Mouse (Mus musculus) thymus, postnatal 4 days (tissue): ENCODE data around the gene Bex4.
"Not testable (repeated sequence)": the region's sequence is repeated elsewhere in the genome, so short reads cannot be mapped to it uniquely, and the experiment has no call there.

Source experiments
- DNase-seq: peaks from one replicate; pipeline ENCODE4 v3.0.0; 2021

The Bex4 gene

GRCm38 (mm10) chrX:136138827-136139639 lies at the start of gene Bex4:
Gene Bex4, plus strand, starts transcription at chrX:136138996.
- peak; percentile 7 for DNase-seq

- no peak for DNase-seq
Observed at GRCm38 (mm10) chrX:136092497-136093279, 46.1 kb upstream of the Bex4 start.

DNA sequence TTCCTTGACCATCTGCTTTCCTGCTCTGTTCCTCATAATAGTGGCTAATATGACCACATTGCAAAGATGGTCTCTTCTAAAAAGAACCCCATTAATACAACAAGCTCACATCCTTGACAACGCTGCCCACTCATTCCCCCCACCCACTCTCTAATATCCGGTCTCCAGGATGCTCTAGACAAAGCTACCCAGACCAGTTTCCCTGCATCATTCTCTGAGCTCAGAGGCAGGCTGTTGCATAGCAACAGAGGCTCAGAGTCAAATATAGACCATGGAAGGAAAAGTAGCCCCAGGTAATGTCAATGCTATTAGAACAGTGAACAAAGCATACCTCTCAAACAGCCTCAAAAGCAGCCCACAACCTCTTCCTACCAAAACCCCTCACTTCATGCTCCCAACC lies 44.4 kb upstream of the Bex4 start:
- DNase-seq, result no peak

- no peak for DNase-seq
Observed at GRCm38 (mm10) chrX:136104046-136104723, 34.6 kb upstream of the Bex4 start.

GRCm38 (mm10) chrX:136104724-136105088 lies 34.1 kb upstream of the Bex4 start:
- no peak for DNase-seq

- DNase-seq, result peak; percentile 39
Observed at GRCm38 (mm10) chrX:136107942-136108341, 30.9 kb upstream of the Bex4 start.

GRCm38 (mm10) chrX:136115015-136115414 lies 23.8 kb upstream of the Bex4 start:
- no peak for DNase-seq

DNA sequence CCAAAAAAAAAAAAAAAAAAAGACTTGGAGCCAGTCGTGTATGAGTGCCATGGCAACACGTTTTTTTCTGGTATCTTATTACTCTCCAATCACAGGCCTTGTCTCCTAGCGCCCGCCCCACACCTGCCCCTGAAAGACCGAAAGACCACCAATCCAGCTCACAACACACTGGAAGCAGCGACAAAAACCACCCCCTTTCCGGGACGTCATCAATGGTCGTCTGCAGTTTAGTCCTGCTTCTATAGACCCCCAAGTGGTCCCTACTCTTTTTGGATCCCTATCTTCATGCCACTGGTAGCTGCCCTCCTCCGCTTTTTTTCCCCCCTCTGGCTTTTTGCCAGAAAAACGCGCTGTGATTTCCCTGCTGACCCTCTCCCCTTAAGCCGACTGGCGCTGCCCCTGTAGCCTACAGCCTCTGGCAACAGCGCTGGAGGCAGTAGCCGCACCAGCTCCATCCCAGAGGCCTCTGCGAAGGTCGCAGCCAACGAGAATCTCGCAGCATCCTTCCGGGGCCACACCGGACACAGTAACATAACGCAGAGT lies 23.3 kb upstream of the Bex4 start:
- DNase-seq, result no peak

DNA sequence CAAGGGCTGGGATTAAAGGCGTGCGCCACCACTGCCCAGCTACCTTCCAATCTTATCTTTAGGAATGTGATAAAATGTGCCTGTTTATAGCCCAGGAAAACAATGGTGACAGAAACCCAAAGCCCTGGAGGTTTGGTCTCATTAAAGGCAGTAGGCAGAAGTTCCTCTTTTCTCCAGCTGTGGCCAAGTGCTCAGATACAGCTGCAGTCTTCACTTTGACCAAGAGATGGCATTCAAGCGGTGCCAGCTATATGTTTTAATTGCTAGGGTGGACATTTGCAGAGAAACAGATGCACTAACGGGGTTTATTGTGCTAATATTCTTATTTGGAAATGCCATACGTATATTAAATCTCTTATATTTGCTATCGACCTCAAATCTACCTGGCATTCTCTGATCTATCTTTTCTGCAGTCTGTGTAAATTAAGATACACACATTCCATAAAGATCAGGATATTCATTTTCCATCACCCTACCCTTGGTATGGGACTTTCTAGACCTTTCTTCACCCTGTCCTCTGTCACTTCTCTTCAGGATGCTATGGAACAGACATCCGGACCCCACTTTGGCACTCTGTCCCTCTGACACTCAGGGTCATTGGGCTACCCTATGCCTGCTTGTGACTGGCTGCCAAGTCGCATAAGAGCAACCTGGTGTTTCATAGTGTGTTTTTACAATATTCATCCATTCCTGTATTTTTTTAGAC lies 11.6 kb upstream of the Bex4 start:
- DNase-seq, result no peak

GRCm38 (mm10) chrX:136127744-136128064 lies 11.1 kb upstream of the Bex4 start:
- DNase-seq, result peak; percentile 63

DNA sequence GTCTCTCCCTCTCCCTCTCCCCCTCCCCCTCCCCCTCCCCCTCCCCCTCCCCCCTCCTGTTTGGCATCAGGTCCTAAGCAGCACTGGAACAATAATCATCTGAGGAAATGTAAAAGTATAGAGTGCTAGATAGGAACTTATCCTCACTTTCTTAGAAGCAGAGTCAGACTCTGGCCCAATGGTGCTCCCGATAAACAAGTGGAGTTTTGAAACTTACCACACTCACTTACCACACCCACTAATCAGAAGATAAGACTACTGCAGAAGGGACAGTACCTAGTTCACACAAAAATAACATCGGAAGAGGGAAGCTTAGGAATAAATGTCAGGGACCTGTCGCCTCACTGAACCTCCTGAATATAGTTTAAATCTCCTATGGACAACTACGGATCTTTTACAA lies 3.2 kb upstream of the Bex4 start:
- no peak for DNase-seq

DNA sequence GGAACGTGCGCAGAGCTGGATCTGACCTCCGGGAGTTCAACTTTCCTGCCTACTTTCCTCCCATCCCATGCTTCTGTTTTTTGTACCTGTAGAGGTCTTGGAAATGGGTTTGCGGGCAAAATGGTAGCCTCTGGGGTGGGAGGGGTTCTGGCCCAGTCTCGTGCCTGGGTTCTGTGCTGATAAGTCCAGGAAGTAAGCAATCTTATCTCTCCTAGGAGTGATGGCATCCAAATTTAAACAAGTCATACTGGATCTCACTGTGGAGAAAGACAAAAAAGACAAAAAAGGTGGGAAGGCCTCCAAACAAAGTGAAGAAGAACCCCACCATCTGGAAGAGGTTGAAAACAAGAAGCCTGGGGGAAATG lies 826 bp downstream of the Bex4 start:
- DNase-seq, result not testable (repeated sequence)

DNA sequence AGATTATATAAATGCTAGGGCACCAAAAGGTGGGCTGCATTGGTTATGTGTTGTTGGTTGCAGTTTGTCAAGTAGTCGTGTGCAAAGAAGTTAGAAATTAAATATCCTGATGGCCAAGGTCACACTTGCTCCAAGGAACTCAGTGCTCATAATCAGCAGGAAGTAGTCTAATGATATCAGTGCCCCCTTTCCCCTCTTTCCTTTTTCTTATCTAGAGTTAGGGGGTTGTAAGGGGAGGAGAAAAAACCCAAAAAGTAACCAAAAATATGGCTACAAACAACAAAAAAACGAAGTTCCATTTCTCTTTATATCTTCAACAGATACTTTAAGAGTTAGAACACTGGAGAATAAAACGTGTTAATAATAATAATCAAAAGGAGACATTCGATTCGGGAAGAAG lies 2.6 kb downstream of the Bex4 start:
- no peak for DNase-seq

- DNase-seq, result no peak
Observed at GRCm38 (mm10) chrX:136143711-136144110, 4.9 kb downstream of the Bex4 start.

GRCm38 (mm10) chrX:136144195-136144594 lies 5.4 kb downstream of the Bex4 start:
- DNase-seq, result no peak

DNA sequence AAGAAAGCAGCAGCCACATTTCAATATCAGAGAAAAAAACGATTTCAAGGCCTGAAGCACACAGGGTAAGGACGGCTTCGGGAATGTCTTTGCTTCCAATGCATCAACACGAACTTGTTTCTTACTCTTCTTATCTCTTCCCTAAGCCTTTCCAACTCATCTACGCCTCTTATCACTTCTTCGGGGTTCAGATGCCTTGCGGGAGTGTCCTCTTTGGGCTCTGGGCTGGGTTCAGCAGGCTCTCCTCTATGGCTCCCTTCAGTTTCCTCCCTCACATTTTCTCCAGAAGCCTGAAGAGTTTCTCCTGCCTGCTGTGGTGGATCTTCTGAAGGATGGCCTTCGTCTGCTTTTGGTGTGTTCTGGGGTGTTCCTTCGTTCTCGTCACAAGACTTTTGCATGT lies 31.8 kb downstream of the Bex4 start:
- DNase-seq, result no peak

- DNase-seq, result peak; percentile 12
Observed at GRCm38 (mm10) chrX:136171189-136172117, 32.7 kb downstream of the Bex4 start.

DNA sequence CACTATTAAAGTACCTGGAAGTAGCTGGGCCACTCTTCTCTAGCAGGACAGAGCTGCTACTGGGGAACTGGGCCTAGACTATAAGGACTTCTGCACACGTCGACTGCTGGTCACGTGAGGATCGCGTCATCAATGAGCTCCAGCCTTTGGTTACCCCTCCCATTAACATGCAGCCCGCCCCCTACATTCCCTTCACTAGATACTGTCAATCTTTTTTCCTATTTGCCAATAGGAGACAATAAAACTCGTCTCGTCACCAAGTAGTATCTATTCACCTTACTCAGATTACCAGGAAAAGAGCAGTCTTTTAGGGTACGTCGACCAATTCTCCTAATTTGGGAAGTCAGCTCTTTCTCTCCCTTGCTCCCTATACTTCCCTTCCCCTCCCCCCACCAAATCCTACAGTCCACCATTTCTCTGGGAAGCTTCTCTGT lies 33.3 kb downstream of the Bex4 start, which contains the start of gene Tceal8:
Tceal8 (minus strand) TSS at position 225 of the 434 bp plus-strand sequence.
- DNase-seq, result peak; percentile 52

- DNase-seq, result no peak
Observed at GRCm38 (mm10) chrX:136172786-136173185, 34.0 kb downstream of the Bex4 start.

DNA sequence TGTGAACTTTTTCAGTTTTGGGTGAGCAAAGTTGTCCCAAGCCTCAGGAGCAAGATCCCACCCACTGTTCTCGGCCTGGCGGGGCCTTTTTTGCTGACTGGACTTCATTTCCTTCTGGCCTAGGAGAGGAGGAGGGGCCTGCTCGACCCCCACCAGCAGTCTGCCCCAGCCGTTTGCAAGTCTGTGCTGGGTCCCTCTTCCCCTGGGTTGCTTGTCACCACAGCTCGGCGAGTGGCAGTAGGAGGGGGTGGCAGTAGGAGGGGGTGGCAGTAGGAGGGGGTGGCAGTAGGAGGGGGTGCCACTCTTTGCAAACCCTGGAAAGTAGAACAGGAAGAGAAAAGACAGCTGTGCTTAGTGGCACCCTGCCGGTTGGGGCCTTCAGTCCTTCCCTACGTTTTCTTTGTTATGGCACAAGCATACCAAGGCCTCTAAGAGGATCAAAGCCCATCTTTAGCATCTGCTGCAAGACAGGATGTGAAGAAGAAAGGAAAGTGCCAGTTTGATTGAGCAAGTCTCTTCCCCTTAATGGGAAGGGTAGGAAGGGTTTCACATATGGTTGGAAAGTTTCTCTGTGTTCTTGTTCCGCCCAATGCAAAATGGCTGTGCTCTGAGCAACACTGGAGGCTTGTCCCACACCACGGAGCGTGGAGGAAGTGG lies 42.2 kb downstream of the Bex4 start:
- DNase-seq, result peak; percentile 49

- no peak for DNase-seq
Observed at GRCm38 (mm10) chrX:136183107-136183506, 44.3 kb downstream of the Bex4 start.
